Mouse (Mus musculus) C2C12 (cell line): ENCODE data around the gene Tiprl. TPM values are rescaled to one million over a fixed set of nuclear protein-coding genes. Genes with fewer than 3 reads are reported as not detected.

Experiments
- H3K27me3 ChIP-seq: one replicate; pipeline ENCODE4 v1.6.1; 2011; ENCODE audit not compliant: control insufficient read depth, insufficient read depth, insufficient read length
- H3K36me3 ChIP-seq: one replicate; pipeline ENCODE4 v1.6.1; 2011; ENCODE audit not compliant: control insufficient read depth, insufficient read depth
- H3K4me3 ChIP-seq: one replicate; pipeline ENCODE4 v1.5.1; 2011; ENCODE audit warnings: mild to moderate bottlenecking, control low read depth; ENCODE audit not compliant: poor library complexity, insufficient read depth, severe bottlenecking
- H3K79me2 ChIP-seq: one replicate; pipeline ENCODE4 v1.6.1; 2011; ENCODE audit not compliant: control insufficient read depth, insufficient read depth
- H3K79me3 ChIP-seq: one replicate; pipeline ENCODE4 v1.6.1; 2011; ENCODE audit warnings: low read depth, control low read depth
- H3ac ChIP-seq: one replicate; pipeline ENCODE3; 2011; ENCODE audit warnings: low read depth; ENCODE audit not compliant: control insufficient read depth, insufficient read length
- CEBPB ChIP-seq: IDR thresholded peaks from one replicate; pipeline ENCODE4 v1.6.1; 2011; ENCODE audit warnings: low read depth, mild to moderate bottlenecking, control low read depth, moderate library complexity
- CTCF ChIP-seq: IDR thresholded peaks from one replicate; pipeline ENCODE4 v1.5.1; 2011; ENCODE audit not compliant: control insufficient read depth, insufficient read depth, insufficient read length
- FOSL1 ChIP-seq: IDR thresholded peaks from one replicate; pipeline ENCODE4 v1.8.0; 2011; ENCODE audit warnings: mild to moderate bottlenecking, low read length; ENCODE audit not compliant: poor library complexity, insufficient read depth, severe bottlenecking
- MAX ChIP-seq: IDR thresholded peaks from one replicate; pipeline ENCODE4 v1.6.1; 2011; ENCODE audit warnings: mild to moderate bottlenecking, control low read depth
- MYOD1 ChIP-seq: IDR thresholded peaks from one replicate; pipeline ENCODE4 v1.6.1; 2011; ENCODE audit warnings: low read depth; ENCODE audit not compliant: control insufficient read depth, insufficient read length
- MYOG ChIP-seq: IDR thresholded peaks from one replicate; pipeline ENCODE4 v1.6.1; 2011; ENCODE audit not compliant: control insufficient read depth, insufficient read length; ENCODE audit errors: extremely low read depth
- USF1 ChIP-seq: IDR thresholded peaks from one replicate; pipeline ENCODE4 v1.6.1; 2011; ENCODE audit warnings: low read depth, mild to moderate bottlenecking, control low read depth, moderate library complexity
- polyA plus RNA-seq: library from polyadenylated mRNA; unstranded; fragments of >200 nt; fragmentation: generic; extraction: Trizol; gene quantifications from one replicate; pipeline ENCODE4 v1.2.1, GENCODE M21; 2012; ENCODE audit warnings: missing spikeins

The Tiprl gene
- polyA plus RNA-seq, 1 experiment: 31.3 TPM

DNA sequence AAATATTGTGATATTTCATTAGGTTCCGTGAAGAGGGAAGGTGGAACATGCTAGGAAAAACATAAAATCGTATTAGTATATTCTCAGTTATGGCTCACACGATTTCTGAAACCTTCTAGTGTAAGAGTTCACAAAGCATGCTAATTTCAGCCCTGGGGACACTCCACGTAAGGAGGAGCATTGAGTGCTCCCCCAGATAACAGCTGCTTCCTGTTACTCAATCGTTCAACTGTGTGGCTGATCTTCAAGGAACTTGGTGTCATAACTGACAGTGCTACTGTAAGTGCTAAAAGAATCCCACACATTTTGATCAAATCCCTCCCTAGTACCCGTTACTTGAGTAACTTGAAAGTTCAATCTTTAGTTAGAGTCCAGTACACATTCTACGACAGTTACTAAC is 21.0 kb downstream of the Tiprl start:
- no peaks in the 10 kb centered on the region for H3K79me2 ChIP-seq
- H3K79me3 ChIP-seq: no peaks in the 10 kb centered on the region
- H3K4me3 ChIP-seq: no peak overlapping the region
- H3ac ChIP-seq: no peak overlapping the region
- peaks cover 71% of the 10 kb centered on the region for H3K36me3 ChIP-seq
- H3K27me3 ChIP-seq: no peaks in the 10 kb centered on the region
- no peak for TF ChIP-seq FOSL1
- TF ChIP-seq CTCF: no peak
- no peak for TF ChIP-seq USF1
- TF ChIP-seq MAX: no peak
- TF ChIP-seq MYOG: no peak
- no peak for TF ChIP-seq CEBPB
- no peak for TF ChIP-seq MYOD1

GRCm38 (mm10) chr1:165205591-165205990 is 31.2 kb downstream of the Tiprl start:
- no peak overlapping the region for H3K4me3 ChIP-seq
- TF ChIP-seq CTCF (no peak), MYOG (no peak), FOSL1 (no peak), MAX (no peak), CEBPB (no peak), USF1 (no peak), MYOD1 (no peak)
- H3K36me3 ChIP-seq: no peaks in the 10 kb centered on the region
- H3K79me2 ChIP-seq: no peaks in the 10 kb centered on the region
- no peaks in the 10 kb centered on the region for H3K27me3 ChIP-seq
- no peaks in the 10 kb centered on the region for H3K79me3 ChIP-seq
- no peak overlapping the region for H3ac ChIP-seq

DNA sequence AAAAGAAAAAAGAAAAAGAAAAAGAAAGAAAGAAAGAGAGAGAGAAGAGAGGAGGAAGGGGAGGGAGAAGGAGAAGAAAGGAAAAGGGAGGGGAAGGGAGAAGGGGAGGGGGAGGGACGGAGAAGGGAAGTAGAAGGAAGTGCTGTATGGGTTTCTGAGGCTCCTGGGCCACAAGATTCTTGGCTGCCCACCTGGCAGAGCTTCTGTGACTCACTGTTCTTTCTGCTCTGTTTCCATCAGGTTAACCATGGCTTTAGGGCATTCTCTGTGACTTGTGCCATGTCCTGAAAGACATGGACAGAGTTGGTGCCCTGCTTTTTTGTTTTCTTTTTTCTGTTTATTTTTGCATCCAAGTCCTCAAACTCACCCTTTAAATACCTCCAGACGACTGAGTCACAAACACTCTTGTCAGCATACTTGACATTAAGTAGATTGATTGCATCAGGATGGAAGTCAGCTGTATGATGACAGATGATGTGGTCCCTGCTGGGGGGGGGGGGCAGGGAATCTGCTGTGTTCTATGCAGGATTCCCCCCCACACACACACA is 33.2 kb downstream of the Tiprl start:
- no peak for TF ChIP-seq CEBPB
- TF ChIP-seq FOSL1: no peak
- no peak for TF ChIP-seq USF1
- no peak for TF ChIP-seq MYOD1
- TF ChIP-seq MYOG: no peak
- TF ChIP-seq CTCF: no peak
- TF ChIP-seq MAX: no peak
- Histone ChIP-seq H3K79me3 (no peaks in the 10 kb centered on the region), H3K4me3 (no peak overlapping the region), H3ac (no peak overlapping the region), H3K36me3 (no peaks in the 10 kb centered on the region), H3K27me3 (no peaks in the 10 kb centered on the region), H3K79me2 (no peaks in the 10 kb centered on the region)

DNA sequence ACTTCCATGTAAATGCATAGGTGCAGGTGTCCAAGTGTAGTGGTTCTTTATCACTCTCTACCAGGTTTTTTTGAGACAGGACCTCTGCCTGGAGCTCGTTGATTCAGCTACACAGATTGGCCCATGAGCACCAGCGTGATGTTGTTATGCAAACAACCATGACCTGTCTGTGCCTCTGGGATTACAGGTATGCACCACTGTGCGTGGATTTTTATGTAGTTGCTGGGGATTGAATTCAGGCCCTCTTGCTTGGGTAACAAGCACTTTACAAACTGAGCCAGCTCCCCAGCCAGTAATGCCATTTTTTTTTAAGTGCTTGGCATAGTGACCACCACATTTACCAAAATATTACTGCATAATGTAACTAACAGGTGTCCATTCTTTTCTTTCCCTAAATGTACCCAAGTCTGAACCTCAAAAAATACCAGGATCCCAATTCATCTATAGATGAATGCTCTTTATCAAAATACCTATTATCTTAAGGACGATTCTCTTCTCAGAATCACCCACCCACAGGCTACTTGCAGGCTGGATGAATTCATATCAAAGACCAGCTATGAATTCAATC is 35.3 kb downstream of the Tiprl start:
- Histone ChIP-seq H3K79me3 (no peaks in the 10 kb centered on the region), H3ac (no peak overlapping the region), H3K27me3 (no peaks in the 10 kb centered on the region), H3K4me3 (no peak overlapping the region), H3K36me3 (no peaks in the 10 kb centered on the region), H3K79me2 (no peaks in the 10 kb centered on the region)
- TF ChIP-seq FOSL1: no peak
- TF ChIP-seq MYOD1: no peak
- no peak for TF ChIP-seq CEBPB
- TF ChIP-seq USF1: no peak
- TF ChIP-seq CTCF: no peak

- Histone ChIP-seq H3K79me3 (no peaks in the 10 kb centered on the region), H3K4me3 (no peak overlapping the region), H3K79me2 (no peaks in the 10 kb centered on the region)
Measured at GRCm38 (mm10) chr1:165200748-165201147, 36.0 kb downstream of the Tiprl start.

More at GRCm38 (mm10) chr1:165200748-165201147, 36.0 kb downstream of the Tiprl start:
- H3K36me3 ChIP-seq: no peaks in the 10 kb centered on the region
- no peak for TF ChIP-seq FOSL1
- TF ChIP-seq CEBPB: no peak
- TF ChIP-seq USF1: no peak
- no peak for TF ChIP-seq MAX
- TF ChIP-seq CTCF: no peak
- TF ChIP-seq MYOD1: no peak
- TF ChIP-seq MYOG: no peak
- H3ac ChIP-seq: no peak overlapping the region
- H3K27me3 ChIP-seq: no peaks in the 10 kb centered on the region
